Mouse (Mus musculus) lung, adult 2 months (tissue): ENCODE data around the gene Phf13.
A peak's percentile ranks its signal among the peaks of the same experiment; 100 is the strongest.
"Not testable (repeated sequence)": the region's sequence is repeated elsewhere in the genome, so short reads cannot be mapped to it uniquely, and the experiment has no call there.

ENCODE experiments used
- CTCF ChIP-seq: fragments of 200-500 bp; IDR thresholded peaks from 2 replicates; pipeline ENCODE4 v1.5.1; 2011; ENCODE audit warnings: mild to moderate bottlenecking, low read length, control low read depth; ENCODE audit not compliant: insufficient read depth
- POLR2A ChIP-seq: fragments of 200-500 bp; IDR thresholded peaks from 2 replicates; pipeline ENCODE4 v1.6.1; 2011; ENCODE audit warnings: low read depth, mild to moderate bottlenecking, control low read depth, low read length, borderline replicate concordance; ENCODE audit errors: extremely low read depth

GRCm38 (mm10) chr4:152036464-152036863 is 40.4 kb upstream of the Phf13 start:
- TF ChIP-seq CTCF = 0 out of 2 replicates have a peak, but pooled peaks have one; percentile 11
- not testable (repeated sequence) for TF ChIP-seq POLR2A
